Mouse (Mus musculus): ENCODE measurements around the gene Zfp512. TPM values are rescaled to one million over a fixed set of nuclear protein-coding genes. Genes with fewer than 3 reads are reported as not detected.

The Zfp512 gene
- total RNA-seq, 4 experiments from 2014 or later, result 24.5 to 27.2 (median 26.8) TPM

Other genes with a start within 250 kb of the Zfp512 start
- gene Ppm1g, start 231.7 kb upstream of the Zfp512 start, total RNA-seq (2022), result 10 to 100 TPM; 45.3 to 71.9 (median 57.3) TPM
- 10 to 100 TPM; 75.9 to 87.9 (median 81.8) TPM for gene Nrbp1, start 211.6 kb upstream of the Zfp512 start, total RNA-seq (2022)
- under 1 TPM in 2 of 4 experiments, not detected in 2; 0.72 to 0.87 TPM for gene Gm9970, start 211.2 kb upstream of the Zfp512 start, total RNA-seq (2022)
- 1 to 10 TPM; 1.3 to 2.5 (median 1.6) TPM for gene Krtcap3, start 200.7 kb upstream of the Zfp512 start, total RNA-seq (2022)
- 10 to 100 TPM; 33.9 to 50.7 (median 42.3) TPM for gene Ift172, start 161.3 kb upstream of the Zfp512 start, total RNA-seq (2022)
- 1 to 10 TPM; 2.6 to 5.6 (median 5.2) TPM for gene Fndc4, start 156.4 kb upstream of the Zfp512 start, total RNA-seq (2022)
- not detected for gene Gckr, start 155.0 kb upstream of the Zfp512 start, total RNA-seq (2022)
- gene 4930548H24Rik, start 33.3 kb downstream of the Zfp512 start, total RNA-seq (2022), result under 1 TPM in 1 of 4 experiments, not detected in 3; 0.22 TPM
- 10 to 100 TPM; 23.0 to 27.7 (median 24.3) TPM for gene Gpn1, start 42.3 kb downstream of the Zfp512 start, total RNA-seq (2022)
- 10 to 100 TPM; 20.2 to 24.4 (median 23.1) TPM for gene Slc4a1ap, start 74.6 kb downstream of the Zfp512 start, total RNA-seq (2022)
- gene Supt7l, start 75.4 kb downstream of the Zfp512 start, total RNA-seq (2022), result 10 to 100 TPM; 12.8 to 13.8 (median 12.9) TPM
- 100 to 1,000 TPM; 306 to 352 (median 322) TPM for gene Mrpl33, start 144.5 kb downstream of the Zfp512 start, total RNA-seq (2022)
- gene Rbks, start 245.2 kb downstream of the Zfp512 start, total RNA-seq (2022), result 1 to 10 TPM; 3.5 to 5.3 (median 4.3) TPM
- gene Babam2, start 245.3 kb downstream of the Zfp512 start, total RNA-seq (2022), result 10 to 100 TPM; 31.2 to 35.8 (median 35.0) TPM

Measured in heart, adult 8-10 months (tissue).